Mouse (Mus musculus) CD4-positive, CD25-positive, alpha-beta regulatory T cell, adult 2 months (primary cell): ENCODE measurements around the gene Serpinc1.

Experiments
- DNase-seq: peaks from one replicate; pipeline ENCODE4 v3.0.0-alpha.2; 2012; ENCODE audit warnings: low read depth, low spot score

Gene Serpinc1

DNA sequence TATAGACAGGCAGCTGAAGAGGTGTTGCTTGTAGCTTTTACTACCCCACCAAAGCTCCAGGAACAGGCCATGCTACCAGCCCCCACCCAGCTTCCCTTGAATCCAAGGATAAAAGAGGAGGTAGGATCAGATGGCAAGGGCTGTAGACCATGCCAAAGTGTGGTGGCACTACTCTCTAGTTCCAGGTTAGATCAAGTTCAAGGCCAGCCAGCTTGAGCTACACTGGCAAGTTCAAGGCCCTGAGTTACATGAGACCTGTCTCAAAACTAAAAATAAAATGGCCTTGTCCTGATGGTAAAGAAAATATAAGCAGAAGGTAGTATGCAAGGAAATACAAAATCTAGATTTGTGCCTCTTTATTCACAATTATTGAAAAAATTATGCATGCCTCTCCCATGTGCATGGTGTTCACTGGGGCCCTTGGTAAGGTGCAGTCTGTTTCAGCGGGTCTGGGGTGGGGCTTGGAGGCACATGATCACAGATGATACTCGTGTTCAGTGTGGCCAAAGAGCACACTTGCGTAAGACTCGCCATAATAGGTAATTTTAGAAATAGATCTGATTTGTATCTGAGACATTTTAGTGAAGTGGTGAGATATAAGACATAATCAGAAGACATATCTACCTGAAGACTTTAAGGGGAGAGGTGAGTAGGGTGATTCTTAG lies at the start of gene Serpinc1:
Gene Serpinc1 (plus strand): TSS at position 515 of the 665 bp plus-strand sequence.
- no peak for DNase-seq

DNA sequence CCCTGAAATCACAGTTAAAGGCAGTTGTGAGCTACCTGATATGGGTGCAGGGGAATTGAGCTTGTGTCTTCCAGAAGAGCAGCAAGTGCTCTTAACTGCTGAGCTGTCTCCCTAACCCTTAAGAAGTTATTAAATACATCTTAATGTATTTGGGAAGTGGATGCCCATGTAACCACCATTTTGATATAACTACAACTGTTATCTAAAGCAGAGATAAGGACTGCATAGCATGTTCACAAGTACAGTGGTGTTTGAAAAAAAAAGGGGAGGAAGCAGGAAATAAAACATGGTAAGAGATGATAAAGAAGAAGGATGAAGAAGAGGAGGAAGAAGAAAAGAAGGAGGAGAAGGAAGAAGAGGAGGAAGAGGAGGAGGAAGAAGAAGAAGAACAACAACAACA lies 47.1 kb upstream of the Serpinc1 start:
- DNase-seq, result no peak

DNA sequence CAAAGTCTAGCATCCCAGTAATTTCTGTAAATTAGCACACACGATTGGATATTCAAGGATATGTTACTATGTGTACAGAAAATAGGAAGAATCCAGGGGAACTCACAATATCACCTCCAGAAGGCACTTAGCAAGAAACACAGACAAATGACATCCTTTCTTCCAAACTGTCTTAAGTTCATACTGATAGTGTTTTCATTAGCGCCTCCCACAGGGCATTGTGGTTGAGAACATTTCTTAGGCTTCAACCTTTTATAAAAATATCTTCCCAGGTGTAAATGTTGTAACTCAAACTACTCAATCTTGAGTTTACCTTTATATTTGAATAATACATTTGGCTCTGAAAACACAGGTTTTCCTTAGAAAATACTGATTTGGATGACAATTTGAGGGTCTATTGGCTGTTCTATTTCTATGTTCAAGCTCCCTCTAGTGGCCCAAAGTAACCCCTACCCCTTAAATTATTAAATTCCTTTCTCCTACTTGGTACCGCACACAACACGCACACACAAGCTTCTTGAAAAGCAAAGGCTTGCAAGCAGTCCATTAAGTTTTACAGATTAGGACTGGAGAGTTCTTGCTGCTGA lies 44.4 kb upstream of the Serpinc1 start:
- DNase-seq, result peak; percentile 58

DNA sequence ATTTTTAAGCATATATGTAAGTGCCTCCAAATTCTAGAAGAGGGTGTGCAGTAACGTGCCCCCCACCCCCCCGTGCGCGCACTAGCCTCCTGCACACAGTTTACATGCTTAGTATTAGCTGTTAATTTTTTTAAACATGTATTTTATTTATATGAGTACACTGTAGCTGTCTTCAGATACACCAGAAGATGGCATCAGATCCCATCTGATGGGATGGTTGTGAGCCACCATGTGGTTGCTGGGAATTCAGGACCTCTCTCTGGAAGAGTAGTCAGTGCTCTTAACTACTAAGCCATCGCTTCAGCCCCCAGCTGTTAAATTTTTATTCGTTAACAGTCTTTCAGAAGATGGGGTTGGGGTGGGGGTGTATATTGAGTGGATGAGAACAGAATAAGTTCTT lies 42.8 kb upstream of the Serpinc1 start:
- no peak for DNase-seq

DNA sequence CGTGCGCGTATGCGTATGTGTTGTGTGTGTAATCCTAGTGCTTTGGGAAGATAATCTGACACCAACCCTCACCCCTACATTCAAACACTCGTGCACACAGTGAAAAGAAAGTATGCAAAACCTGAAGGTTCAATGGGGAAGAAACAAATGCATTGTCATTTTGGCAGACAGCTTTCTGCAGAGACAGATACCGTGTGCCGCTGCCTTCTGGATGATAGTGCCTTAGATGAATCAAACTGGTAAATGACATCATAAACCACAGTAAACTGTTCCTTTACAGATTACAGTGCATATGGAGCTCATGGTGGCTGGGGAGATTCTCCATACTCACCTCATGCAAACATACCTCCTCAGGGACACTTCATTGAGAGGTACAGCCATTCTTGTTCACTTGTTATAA lies 15.2 kb upstream of the Serpinc1 start:
- no peak for DNase-seq

DNA sequence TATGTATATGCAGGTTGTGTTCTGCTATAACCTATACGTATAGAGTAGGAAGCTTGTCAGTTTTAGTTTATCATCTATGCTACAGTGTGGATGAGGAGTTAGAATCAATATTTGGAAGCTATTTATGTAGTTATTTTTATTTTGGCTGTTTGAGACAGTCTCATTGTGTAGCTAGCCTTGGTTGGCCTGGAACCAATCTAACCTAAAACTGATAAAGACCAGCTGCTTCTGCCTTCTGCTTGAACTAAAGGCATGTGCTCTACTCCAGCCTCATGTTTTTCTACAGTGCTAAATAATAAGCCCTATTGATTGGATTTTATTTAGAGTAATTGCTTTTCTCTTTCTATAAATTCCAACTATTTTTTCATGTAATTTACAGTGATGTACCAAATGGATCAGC lies 11.1 kb upstream of the Serpinc1 start:
- DNase-seq, result no peak

DNA sequence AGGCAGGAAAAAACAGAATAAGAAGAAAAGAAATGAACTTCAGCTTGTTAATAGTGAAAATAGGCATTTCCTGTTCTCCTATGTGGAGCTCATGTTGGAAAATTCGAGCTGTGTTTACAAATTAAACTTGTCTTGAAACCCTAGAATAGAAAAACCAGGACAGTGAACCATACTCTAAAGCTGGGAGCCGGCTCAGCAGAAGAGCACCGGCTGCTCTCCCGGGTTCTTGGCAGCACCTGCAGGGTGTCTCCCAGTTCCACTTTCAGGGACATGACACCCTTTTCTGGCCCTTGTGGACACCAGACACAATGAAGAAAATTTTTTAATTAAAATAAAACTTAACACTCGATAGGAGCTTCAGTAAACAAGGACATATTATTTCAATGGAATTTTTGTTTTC lies 9.7 kb upstream of the Serpinc1 start:
- no peak for DNase-seq

DNA sequence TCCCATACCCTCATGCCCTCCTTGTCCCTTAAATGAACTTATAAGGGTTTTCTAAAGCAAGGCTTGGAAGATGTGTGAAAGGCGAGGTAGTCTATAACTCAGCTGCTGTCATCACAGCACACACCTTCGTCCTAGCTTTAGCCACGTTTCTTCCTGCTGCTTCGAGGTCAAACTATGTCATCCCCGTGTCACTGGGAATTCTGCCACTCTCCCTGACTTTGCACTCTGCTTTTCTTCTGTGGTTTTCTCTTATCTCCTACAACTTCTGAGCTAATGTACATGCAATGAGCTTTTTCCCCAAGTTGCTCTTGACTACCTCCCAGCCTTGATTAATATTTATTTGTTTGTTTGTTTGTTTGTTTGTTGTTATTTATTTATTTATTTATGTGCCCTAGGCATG lies 1.6 kb downstream of the Serpinc1 start:
- no peak for DNase-seq

DNA sequence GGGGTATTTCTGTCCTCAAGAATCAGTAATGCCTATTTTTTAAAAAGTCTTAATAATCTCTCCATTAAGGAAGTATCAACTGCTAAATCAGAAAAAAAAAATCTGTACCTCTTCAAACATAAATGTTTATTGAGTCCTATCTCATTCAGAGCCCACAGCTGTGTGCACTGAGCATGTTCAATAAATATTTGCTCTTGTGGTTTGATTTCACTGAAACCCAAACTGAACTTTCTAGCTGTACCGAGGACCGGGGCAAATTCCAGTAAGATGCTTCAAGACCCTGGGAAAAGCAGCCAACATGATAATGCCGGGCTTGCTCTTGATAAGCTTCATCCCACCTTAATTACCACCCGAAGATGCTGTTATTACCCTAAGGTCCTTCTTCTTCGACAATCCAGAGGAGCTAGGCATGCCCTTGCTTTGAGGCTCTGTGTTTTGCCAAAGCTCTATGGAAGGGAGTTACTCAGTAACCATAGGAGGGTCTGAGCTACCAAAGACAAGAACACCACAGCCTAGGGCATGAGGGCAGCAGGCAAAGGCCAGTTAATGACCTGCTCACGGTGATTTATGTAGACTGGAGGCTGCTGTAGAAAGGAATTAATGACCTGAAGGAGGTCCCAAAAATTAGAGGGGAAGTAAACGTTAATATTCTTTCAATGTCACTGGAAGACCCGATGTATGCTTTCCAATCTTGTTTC lies 2.3 kb downstream of the Serpinc1 start:
- no peak for DNase-seq

DNA sequence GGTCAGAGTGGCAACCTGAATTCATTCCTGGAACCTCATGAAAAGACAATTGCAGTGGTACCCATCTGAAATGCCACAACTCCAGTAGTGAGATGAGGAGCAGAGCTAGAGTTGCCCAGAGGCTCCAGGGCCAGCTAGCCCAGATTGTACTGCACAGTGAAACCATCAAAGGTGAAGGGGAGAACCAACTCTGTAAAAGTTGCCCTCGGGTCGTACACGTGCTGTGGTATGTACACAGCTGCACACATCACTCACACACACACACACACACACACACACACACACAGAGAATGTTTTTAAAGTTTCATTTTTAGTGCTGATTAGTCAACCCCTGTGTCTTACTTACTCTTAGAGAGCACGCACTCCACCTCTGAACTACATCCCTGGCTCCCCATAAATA lies 3.0 kb downstream of the Serpinc1 start:
- no peak for DNase-seq

DNA sequence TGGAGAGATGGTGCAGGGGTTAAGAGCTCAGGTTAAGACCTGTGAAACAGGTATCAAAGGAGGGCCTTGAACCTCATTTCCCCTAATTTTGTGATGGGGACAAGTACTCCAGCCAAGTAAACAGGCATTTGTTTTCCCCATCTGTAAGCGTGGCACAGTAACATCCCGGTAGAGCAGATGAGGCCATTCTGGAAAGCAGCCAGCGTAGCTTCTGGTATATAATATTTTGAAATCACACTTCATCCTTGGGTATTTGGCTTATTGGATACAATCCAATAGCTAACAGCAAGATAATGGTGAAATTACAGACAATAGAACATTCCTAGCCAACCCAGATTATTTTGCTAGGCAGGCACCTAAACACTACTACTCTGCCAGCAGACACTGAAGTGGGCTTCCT lies 4.5 kb downstream of the Serpinc1 start:
- no peak for DNase-seq

DNA sequence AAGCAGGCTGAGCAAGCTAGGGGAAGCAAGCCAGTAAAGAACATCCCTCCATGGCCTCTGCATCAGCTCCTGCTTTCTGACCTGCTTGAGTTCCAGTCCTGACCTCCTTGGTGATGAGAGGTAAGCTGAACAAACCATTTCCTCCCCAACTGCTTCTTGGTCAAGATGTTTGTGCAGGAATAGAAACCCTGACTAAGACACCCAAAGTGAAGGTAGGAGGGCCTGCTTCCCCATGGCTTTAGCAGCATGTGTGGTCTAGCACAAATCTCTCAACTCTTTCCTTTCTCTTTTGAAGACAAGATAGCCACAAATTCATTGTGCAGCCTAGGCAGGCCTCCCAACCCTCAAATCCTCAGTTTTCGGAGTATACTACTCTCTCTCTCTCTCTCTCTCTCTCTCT lies 6.3 kb downstream of the Serpinc1 start:
- peak; percentile 5 for DNase-seq

DNA sequence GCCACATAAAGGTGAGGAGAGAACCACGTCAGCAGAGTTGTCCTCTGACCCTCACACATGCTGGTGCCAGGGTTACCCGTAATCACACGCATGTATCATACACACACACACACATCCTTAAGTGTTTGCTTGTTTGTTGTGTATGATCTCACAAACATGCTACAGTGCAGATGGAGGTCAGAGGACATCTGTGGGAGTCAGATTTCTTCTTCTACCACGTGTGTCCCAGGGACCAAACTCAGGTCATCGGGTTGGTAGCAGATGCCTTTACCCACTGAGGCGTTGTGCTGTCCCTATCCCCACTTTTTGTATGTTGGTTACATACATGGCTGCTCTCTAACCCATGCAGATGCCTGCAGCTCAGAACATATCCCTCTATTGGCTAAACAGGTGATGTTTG lies 7.1 kb downstream of the Serpinc1 start:
- DNase-seq, result no peak

DNA sequence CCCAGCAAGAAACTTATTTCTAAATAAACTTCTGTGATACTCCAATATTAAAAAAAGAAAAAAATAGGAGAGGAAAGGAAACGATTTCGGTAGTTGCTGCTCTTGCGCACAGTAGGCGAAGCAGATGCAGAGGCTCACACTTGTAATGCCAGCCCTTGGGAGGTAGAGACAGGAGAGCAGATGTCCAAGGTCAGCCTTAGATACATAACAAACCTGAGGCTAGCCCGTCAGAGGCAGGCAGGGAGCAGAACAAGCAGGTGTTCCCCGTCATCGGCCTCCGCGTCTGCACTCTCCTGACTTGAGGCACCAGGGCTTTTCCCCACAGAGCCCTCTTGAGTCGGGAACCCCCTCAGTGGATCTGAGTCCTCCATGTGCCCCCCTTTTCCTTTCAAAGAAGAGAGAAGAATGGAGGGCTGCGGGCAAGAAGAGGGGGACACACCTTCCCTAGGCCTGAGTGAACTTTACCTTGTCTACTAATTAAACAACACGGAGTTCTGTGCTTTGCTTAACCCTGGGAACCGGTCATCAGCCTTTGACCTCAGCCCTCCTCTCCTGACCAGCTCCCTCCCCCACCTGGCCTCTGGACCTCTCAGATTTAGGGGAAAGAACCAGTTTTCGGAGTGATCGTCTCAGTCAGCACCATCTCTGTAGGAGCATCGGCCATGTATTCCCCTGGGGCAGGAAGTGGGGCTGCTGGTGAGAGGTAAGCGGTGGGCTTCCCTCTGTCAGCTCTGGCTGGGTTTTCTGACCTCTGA lies 8.7 kb downstream of the Serpinc1 start:
- no peak for DNase-seq

DNA sequence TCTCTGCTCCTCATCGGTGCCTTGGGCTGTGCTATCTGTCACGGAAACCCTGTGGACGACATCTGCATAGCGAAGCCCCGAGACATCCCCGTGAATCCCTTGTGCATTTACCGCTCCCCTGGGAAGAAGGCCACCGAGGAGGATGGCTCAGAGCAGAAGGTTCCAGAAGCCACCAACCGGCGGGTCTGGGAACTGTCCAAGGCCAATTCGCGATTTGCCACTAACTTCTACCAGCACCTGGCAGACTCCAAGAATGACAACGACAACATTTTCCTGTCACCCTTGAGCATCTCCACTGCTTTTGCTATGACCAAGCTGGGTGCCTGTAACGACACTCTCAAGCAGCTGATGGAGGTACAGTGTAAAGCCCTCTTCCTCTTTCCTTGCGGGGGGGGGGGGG lies 11.0 kb downstream of the Serpinc1 start:
- no peak for DNase-seq

DNA sequence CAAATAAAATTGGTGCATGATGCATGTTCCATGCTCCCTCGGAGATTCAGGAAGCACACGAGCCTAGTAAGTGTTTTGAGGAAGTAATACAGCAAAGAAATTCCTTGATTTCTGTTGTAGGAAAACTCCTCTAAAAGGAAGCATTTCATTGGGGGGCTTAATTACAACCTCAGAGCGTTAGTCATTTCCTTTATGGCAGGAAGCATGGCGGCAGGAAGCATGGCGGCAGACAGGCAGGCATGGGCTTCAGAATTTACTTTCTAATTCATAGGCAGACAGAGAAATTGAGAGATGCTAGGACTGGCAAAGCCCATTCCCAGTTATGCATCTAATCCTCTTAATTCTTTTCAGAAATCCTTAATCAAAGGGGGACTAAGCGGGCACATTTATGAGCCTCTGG lies 15.5 kb downstream of the Serpinc1 start:
- DNase-seq, result no peak

DNA sequence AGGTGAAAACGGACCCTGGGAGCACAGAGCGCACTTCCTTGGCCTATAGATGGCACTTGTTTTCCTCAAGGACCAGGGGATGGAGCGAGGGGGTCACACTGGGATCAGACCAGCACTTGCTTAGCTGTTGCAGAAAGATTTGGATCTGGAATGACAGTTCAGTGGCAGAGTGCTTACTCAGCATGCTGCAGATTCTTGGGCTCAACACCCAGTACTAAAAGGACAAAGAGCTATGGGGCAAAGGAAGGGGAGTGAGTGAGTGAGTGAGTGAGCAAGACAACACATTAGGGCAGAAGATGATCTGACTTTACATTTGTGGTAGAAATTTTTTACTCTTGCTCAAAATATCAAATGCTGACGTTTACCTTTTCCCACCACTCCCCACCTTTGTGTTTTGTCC lies 26.6 kb downstream of the Serpinc1 start:
- DNase-seq, result no peak

DNA sequence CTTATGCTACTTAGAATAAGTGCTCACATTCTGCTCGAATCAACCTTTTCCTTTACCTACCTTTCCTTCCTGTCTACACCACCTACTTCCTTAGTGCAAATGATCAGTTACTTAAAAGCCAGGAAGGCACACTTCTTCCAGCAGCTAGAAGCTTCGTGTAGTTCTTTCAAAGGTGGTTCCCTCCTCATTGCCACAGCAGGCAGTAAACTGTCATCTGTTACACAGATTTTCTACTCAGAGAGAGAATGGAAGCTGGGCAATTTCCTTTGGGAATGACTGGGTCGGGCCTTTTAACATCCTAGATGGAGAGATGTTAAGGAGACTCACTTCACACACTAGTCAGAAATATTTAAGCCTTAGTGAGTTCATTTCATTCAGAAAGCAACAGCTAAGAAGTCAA lies 27.1 kb downstream of the Serpinc1 start:
- DNase-seq, result no peak

DNA sequence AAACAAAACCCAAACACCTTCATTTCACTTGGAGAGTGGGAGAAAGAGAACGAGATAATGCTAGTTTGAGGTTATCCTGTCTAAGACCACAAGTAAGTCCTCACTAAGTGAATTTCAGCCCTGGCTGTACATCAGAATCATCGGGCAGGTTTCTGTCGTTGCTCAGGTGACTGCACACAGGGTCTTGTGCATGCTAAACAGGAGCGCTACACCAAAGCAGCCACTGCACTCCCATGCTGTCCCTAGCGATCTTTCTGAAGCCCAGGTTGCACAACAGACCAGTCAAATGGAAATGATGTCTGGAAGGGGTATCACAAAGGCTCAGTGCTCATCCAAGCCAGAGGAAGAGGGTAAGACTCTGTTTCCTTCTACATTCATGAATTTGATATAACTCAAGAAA lies 28.1 kb downstream of the Serpinc1 start:
- no peak for DNase-seq

DNA sequence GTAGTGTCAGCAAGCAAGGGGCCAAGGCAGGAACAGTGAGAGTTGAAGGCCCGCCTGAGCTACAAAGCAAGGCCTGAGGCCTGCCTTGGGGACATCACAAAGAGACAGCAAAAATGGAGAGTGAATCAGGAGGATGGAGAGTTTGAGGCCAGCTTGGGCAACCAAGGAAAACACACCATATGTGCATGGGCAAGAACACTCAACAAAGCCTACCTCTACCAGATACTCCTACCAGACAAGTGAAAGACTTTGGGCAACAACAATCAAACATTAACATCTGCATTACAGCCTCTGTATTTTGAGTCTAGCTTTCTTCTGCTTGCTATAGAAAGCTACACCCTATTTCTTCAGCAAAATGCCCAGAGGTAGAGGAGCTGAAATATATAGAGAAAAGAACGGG lies 29.7 kb downstream of the Serpinc1 start:
- DNase-seq, result no peak

DNA sequence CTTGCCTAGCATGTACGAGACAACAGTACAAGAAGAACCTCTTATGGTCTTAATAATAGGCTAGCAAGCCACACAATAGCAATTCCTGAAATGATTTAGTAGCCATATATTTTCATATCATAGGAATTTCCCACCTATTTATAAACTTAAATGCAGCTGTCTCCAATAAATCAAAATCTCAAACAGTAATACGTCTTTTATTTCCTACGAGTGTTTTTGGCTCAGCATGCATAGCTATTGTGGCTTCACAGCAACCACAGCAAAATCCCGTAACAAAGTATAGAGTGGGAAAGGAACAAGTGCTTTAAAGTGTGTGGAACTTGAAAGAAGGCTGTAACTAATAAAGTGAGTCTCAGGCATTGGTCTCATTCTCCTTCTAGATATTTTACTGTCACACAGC lies 32.1 kb downstream of the Serpinc1 start:
- no peak for DNase-seq

DNA sequence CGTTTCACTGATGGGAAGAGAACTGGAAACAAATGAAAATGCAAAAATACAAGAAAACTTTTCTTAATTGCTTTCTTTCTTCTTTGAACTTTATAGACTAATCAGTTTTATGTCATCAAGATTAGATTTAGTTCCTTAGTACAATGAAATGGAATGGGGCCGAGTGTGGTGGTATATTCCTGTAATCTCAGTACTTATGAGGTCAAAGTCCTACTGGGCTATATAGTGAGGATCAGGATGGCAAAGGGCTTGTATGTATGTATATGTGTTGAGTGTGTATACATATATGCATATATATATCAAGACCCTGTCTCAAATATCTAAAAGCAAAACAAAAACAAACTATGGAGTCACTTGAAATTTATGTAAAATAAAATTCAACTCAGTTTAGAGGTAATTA lies 38.0 kb downstream of the Serpinc1 start:
- DNase-seq, result no peak

DNA sequence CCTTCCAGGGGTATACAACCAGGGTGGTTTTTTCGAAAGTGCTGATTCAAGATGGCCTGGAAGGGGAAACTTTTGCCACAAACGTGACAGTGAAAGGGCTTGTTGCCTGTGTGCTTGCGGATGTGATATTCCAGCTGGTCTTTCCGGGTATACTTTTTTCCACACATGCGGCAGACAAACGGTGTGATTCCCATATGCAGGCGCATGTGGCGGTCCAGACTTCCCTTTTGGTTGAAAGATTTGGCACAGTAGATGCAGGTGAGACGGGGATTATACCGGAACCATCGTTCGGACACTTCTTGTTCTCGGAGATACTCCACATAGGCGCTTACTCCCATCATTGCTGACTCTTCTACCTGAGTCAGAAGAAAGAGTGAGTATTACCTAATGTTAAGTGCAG lies 41.7 kb downstream of the Serpinc1 start:
- no peak for DNase-seq
